Mouse (Mus musculus): ENCODE measurements around the gene Tmem234.

- no peak for TF ChIP-seq CTCF (IDR thresholded peaks at IDR 0.05; ENCODE audit: low read depth, low read length)
- no peak for TF ChIP-seq GATA1 (IDR thresholded peaks at IDR 0.05; ENCODE audit: borderline replicate concordance, low read length)
- TF ChIP-seq TAL1 (conservative IDR thresholded peaks at IDR 0.05; ENCODE audit: low read depth, low read length): no peak
- TF ChIP-seq GATA2 (IDR thresholded peaks at IDR 0.05; ENCODE audit: borderline replicate concordance, low read depth, low read length): no peak
Measured at GRCm38 (mm10) chr4:129568366-129568765, 32.1 kb upstream of the Tmem234 start.

All from G1E (cell line).